Mouse (Mus musculus) ES-E14 (cell line): ENCODE results near the gene Pigw.

Source experiments
- CHD2 ChIP-seq: IDR thresholded peaks from 2 replicates; pipeline ENCODE4 v1.6.1; 2014; ENCODE audit warnings: mild to moderate bottlenecking, low read depth, low read length, inconsistent platforms
- MAFK ChIP-seq: IDR thresholded peaks from 2 replicates; pipeline ENCODE4 v1.6.1; 2014; ENCODE audit warnings: mild to moderate bottlenecking, low read depth, low read length, inconsistent platforms; ENCODE audit not compliant: insufficient read depth

DNA sequence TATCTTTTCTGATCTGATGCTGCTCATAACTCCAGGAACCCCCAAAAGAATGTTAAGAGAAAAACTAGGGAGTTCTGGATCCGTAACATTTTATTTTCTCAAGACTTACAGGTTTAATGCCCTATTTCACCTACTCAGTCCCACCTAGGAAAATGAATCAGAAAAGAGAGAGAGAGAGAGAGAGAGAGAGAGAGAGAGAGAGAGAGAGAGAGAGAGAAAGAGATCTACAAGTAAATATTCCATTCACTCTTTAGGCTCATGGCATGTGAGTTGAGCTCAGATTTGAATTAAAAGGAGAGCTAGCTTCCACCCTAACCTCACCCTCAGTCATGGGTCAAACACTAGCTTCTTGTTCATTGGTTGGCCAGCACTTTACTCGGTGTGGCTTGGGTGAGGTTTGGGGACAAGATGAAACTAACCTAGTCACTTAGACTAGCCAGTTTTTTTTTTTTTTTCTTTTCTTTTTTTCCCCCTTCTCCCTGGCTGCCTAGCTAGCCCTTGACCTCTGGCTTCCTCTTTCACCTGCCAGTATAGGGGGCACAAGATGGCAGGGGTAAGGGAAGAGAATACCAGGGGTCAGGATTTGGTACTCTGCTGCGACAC is 52.1 kb downstream of the Pigw start:
- TF ChIP-seq MAFK (no peak), CHD2 (no peak)
